Mouse (Mus musculus) midbrain, embryonic 12.5 days (tissue): ENCODE measurements around the gene Fam131b. TPM values are rescaled to one million over a fixed set of nuclear protein-coding genes. Genes with fewer than 3 reads are reported as not detected.

Experiments used
- ATAC-seq: fragments of 200-750 bp; cut with Nextera tagmentation; 2 replicates; pipeline ENCODE4 v1.8.0; 2017; ENCODE audit warnings: low read depth, moderate TSS enrichment, moderate library complexity; ENCODE audit not compliant: low FRiP score
- H3K27ac ChIP-seq: fragments of 300-500 bp; sonication (generic); replicated peaks from 2 replicates; pipeline ENCODE4 v1.5.1; 2016; ENCODE audit warnings: mild to moderate bottlenecking
- H3K27me3 ChIP-seq: fragments of 300-500 bp; sonication (generic); 2 replicates; pipeline ENCODE4 v1.6.1; 2016; ENCODE audit warnings: mild to moderate bottlenecking
- H3K36me3 ChIP-seq: fragments of 300-500 bp; sonication (generic); 2 replicates; pipeline ENCODE4 v1.6.1; 2016
- H3K4me1 ChIP-seq: fragments of 300-500 bp; sonication (generic); 2 replicates; pipeline ENCODE4 v1.6.1; 2016
- H3K4me2 ChIP-seq: fragments of 300-500 bp; sonication (generic); replicated peaks from 2 replicates; pipeline ENCODE4 v1.6.1; 2016; ENCODE audit warnings: mild to moderate bottlenecking, moderate library complexity
- H3K4me3 ChIP-seq: fragments of 300-500 bp; sonication (generic); 2 replicates; pipeline ENCODE4 v1.5.1; 2016; ENCODE audit warnings: mild to moderate bottlenecking
- H3K9ac ChIP-seq: fragments of 300-500 bp; sonication (generic); replicated peaks from 2 replicates; pipeline ENCODE4 v1.6.1; 2016; ENCODE audit warnings: mild to moderate bottlenecking, moderate library complexity
- H3K9me3 ChIP-seq: fragments of 300-500 bp; sonication (generic); 2 replicates; pipeline ENCODE4 v1.6.1; 2016; ENCODE audit warnings: mild to moderate bottlenecking
- WGBS: fragments of 180-500 bp; shearing (Covaris S2); methylation state at CpG from one replicate; pipeline ENCODE4 v1.1.7; 2016; 5-methylcytosine and 5-hydroxymethylcytosine counted together
- polyA plus RNA-seq: library from polyadenylated mRNA; unstranded; fragments of >200 nt; fragmentation: Nextera tagmentation; extraction: Ambion mirVana; gene quantifications from 2 replicates; pipeline ENCODE4 v1.2.1, GENCODE M21; 2016

Fam131b gene
- polyA plus RNA-seq, 1 experiment from 2014 or later: 4.2 TPM

GRCm38 (mm10) chr6:42342171-42342570, 17.7 kb upstream of the Fam131b start:
- Histone ChIP-seq H3K9me3 (no peaks in the 10 kb centered on the region), H3K4me1 (no peaks in the 10 kb centered on the region), H3K4me3 (no peak overlapping the region), H3K36me3 (no peaks in the 10 kb centered on the region), H3K27ac (no peak overlapping the region), H3K4me2 (no peak overlapping the region), H3K27me3 (no peaks in the 10 kb centered on the region), H3K9ac (no peak overlapping the region)
- WGBS: 65% methylated on average over 1 of the region's 1 CpGs
- ATAC-seq: no peak

GRCm38 (mm10) chr6:42339981-42340380, 15.5 kb upstream of the Fam131b start:
- Histone ChIP-seq H3K9me3 (no peaks in the 10 kb centered on the region), H3K4me3 (no peak overlapping the region), H3K9ac (no peak overlapping the region), H3K4me2 (no peak overlapping the region), H3K27me3 (no peaks in the 10 kb centered on the region), H3K4me1 (no peaks in the 10 kb centered on the region), H3K36me3 (no peaks in the 10 kb centered on the region), H3K27ac (no peak overlapping the region)
- 78% methylated on average over 5 of the region's 5 CpGs for WGBS
- no peak for ATAC-seq

- no peak for ATAC-seq
- WGBS: 88% methylated on average over 2 of the region's 2 CpGs
- no peak overlapping the region for H3K27ac ChIP-seq
- no peak overlapping the region for H3K4me2 ChIP-seq
- no peak overlapping the region for H3K9ac ChIP-seq
- no peaks in the 10 kb centered on the region for H3K4me1 ChIP-seq
- H3K9me3 ChIP-seq: no peaks in the 10 kb centered on the region
- H3K27me3 ChIP-seq: no peaks in the 10 kb centered on the region
- no peaks in the 10 kb centered on the region for H3K36me3 ChIP-seq
- H3K4me3 ChIP-seq: no peak overlapping the region
Observed at GRCm38 (mm10) chr6:42339189-42339588, 14.7 kb upstream of the Fam131b start.

- Histone ChIP-seq H3K27ac (no peak overlapping the region), H3K36me3 (no peaks in the 10 kb centered on the region), H3K4me2 (no peak overlapping the region), H3K4me1 (no peaks in the 10 kb centered on the region), H3K9me3 (no peaks in the 10 kb centered on the region), H3K9ac (no peak overlapping the region), H3K4me3 (no peak overlapping the region), H3K27me3 (peaks cover 5% of the 10 kb centered on the region; the same call in 1 of the 2 replicates)
- ATAC-seq: no peak
- WGBS: 94% methylated on average over 3 of the region's 3 CpGs
Observed at GRCm38 (mm10) chr6:42330946-42331345, 6.5 kb upstream of the Fam131b start.

GRCm38 (mm10) chr6:42330216-42330615, 5.8 kb upstream of the Fam131b start:
- H3K4me2 ChIP-seq: no peak overlapping the region
- peaks cover 5% of the 10 kb centered on the region; the same call in 1 of the 2 replicates for H3K27me3 ChIP-seq
- H3K4me1 ChIP-seq: 0 out of 2 replicates have a peak, but pooled peaks cover 3% of the 10 kb centered on the region
- no peak overlapping the region for H3K9ac ChIP-seq
- no peak overlapping the region for H3K4me3 ChIP-seq
- no peaks in the 10 kb centered on the region for H3K36me3 ChIP-seq
- WGBS: 76% methylated on average over 3 of the region's 3 CpGs
- no peak for ATAC-seq
- no peaks in the 10 kb centered on the region for H3K9me3 ChIP-seq
- no peak overlapping the region for H3K27ac ChIP-seq

- Histone ChIP-seq H3K9me3 (no peaks in the 10 kb centered on the region), H3K27ac (no peak overlapping the region), H3K36me3 (no peaks in the 10 kb centered on the region), H3K4me1 (peaks cover 5% of the 10 kb centered on the region; the same call in 1 of the 2 replicates), H3K4me3 (no peak overlapping the region), H3K27me3 (peaks cover 5% of the 10 kb centered on the region; the same call in 1 of the 2 replicates), H3K4me2 (no peak overlapping the region), H3K9ac (no peak overlapping the region)
- no peak for ATAC-seq
- WGBS: 82% methylated on average over 3 of the region's 3 CpGs
Observed at GRCm38 (mm10) chr6:42328757-42329156, 4.3 kb upstream of the Fam131b start.

- Histone ChIP-seq H3K27ac (no peak overlapping the region), H3K4me2 (no peak overlapping the region), H3K9me3 (no peaks in the 10 kb centered on the region), H3K9ac (no peak overlapping the region), H3K36me3 (no peaks in the 10 kb centered on the region), H3K27me3 (peaks cover 17% of the 10 kb centered on the region), H3K4me3 (no peak overlapping the region), H3K4me1 (peaks cover 15% of the 10 kb centered on the region)
- ATAC-seq: no peak
- 83% methylated on average over 3 of the region's 3 CpGs for WGBS
Observed at GRCm38 (mm10) chr6:42326509-42326908, 2.1 kb upstream of the Fam131b start.

GRCm38 (mm10) chr6:42325268-42325609, 796 bp upstream of the Fam131b start:
- Histone ChIP-seq H3K4me2 (peak overlapping the region; percentile 92), H3K9me3 (no peaks in the 10 kb centered on the region), H3K27ac (peak overlapping the region; percentile 90), H3K36me3 (no peaks in the 10 kb centered on the region; the same call in 1 of the 2 replicates), H3K27me3 (peaks cover 25% of the 10 kb centered on the region), H3K4me3 (peak overlapping the region; percentile 71), H3K4me1 (peaks cover 15% of the 10 kb centered on the region), H3K9ac (peak overlapping the region; percentile 83)
- ATAC-seq: no peak
- 1% methylated on average over 7 of the region's 7 CpGs for WGBS

- peaks cover 25% of the 10 kb centered on the region for H3K27me3 ChIP-seq
- H3K36me3 ChIP-seq: no peaks in the 10 kb centered on the region; the same call in 1 of the 2 replicates
- H3K4me1 ChIP-seq: peaks cover 15% of the 10 kb centered on the region
- ATAC-seq: peak; percentile 80
- under 1% methylated on average over 20 of the region's 32 CpGs for WGBS
- peak overlapping the region; percentile 90 for H3K27ac ChIP-seq
- H3K9me3 ChIP-seq: no peaks in the 10 kb centered on the region
- H3K4me2 ChIP-seq: peak overlapping the region; percentile 92
- H3K9ac ChIP-seq: peak overlapping the region; percentile 83
- peak overlapping the region; percentile 71 for H3K4me3 ChIP-seq
Observed at GRCm38 (mm10) chr6:42324067-42324481, 369 bp downstream of the Fam131b start.

GRCm38 (mm10) chr6:42323371-42324066, 924 bp downstream of the Fam131b start:
- H3K4me3 ChIP-seq: peak overlapping the region; percentile 71
- WGBS: under 1% methylated on average over 28 of the region's 28 CpGs
- peak overlapping the region; percentile 90 for H3K27ac ChIP-seq
- peak overlapping the region; percentile 83 for H3K9ac ChIP-seq
- H3K36me3 ChIP-seq: peaks cover 4% of the 10 kb centered on the region
- peak; percentile 34 for ATAC-seq
- peaks cover 15% of the 10 kb centered on the region for H3K4me1 ChIP-seq
- peak overlapping the region; percentile 92 for H3K4me2 ChIP-seq
- H3K9me3 ChIP-seq: no peaks in the 10 kb centered on the region
- H3K27me3 ChIP-seq: peaks cover 25% of the 10 kb centered on the region

- peaks cover 45% of the 10 kb centered on the region for H3K36me3 ChIP-seq
- H3K9ac ChIP-seq: no peak overlapping the region
- no peak overlapping the region for H3K27ac ChIP-seq
- no peaks in the 10 kb centered on the region for H3K9me3 ChIP-seq
- 84% methylated on average over 4 of the region's 4 CpGs for WGBS
- no peak for ATAC-seq
- H3K4me3 ChIP-seq: no peak overlapping the region
- H3K4me1 ChIP-seq: peaks cover 6% of the 10 kb centered on the region
- H3K4me2 ChIP-seq: no peak overlapping the region
- H3K27me3 ChIP-seq: peaks cover 17% of the 10 kb centered on the region
Observed at GRCm38 (mm10) chr6:42318293-42318692, 6.2 kb downstream of the Fam131b start.

- no peak for ATAC-seq
- 93% methylated on average over 2 of the region's 2 CpGs for whole genome bisulfite sequencing
- no peaks in the 10 kb centered on the region for H3K9me3 ChIP-seq
Observed at GRCm38 (mm10) chr6:42310427-42311053, 13.9 kb downstream of the Fam131b start.

More at GRCm38 (mm10) chr6:42310427-42311053, 13.9 kb downstream of the Fam131b start:
- Histone ChIP-seq H3K4me1 (no peaks in the 10 kb centered on the region), H3K36me3 (peaks cover 69% of the 10 kb centered on the region), H3K27ac (no peak overlapping the region), H3K4me2 (no peak overlapping the region), H3K27me3 (no peaks in the 10 kb centered on the region), H3K9ac (no peak overlapping the region), H3K4me3 (no peak overlapping the region)
